ENCODE assay signal across 8 mouse cellular contexts in genomic region chr1:88745256-88745655, GRCm38 (mm10). TPM values are rescaled to one million over a fixed set of nuclear protein-coding genes. Genes with fewer than 3 reads are reported as not detected.
DNase-seq lines count a peak whose midpoint lies in the region; ATAC-seq lines count a peak whose summit lies in the region.

No protein-coding gene starts in this region.

- no peak overlapping the region for H3K9ac ChIP-seq in embryonic facial prominence, embryonic 14.5 days (ENCODE audit: low read depth, low read length)
- no peak overlapping the region for H3K9ac ChIP-seq in limb, embryonic 12.5 days (replicated peaks)

- no peaks in the 10 kb centered on the region for H3K36me3 ChIP-seq in embryonic facial prominence, embryonic 14.5 days (ENCODE audit: control insufficient read depth, insufficient read depth, low read length)
- no peaks in the 10 kb centered on the region for H3K36me3 ChIP-seq in limb, embryonic 12.5 days

- WGBS in embryonic facial prominence, embryonic 14.5 days: 6% methylated on average over 8 of the region's 8 CpGs
- 8% methylated on average over 8 of the region's 8 CpGs for WGBS in limb, embryonic 12.5 days

- H3K9me3 ChIP-seq in embryonic facial prominence, embryonic 14.5 days (ENCODE audit: control insufficient read depth, low read length): no peaks in the 10 kb centered on the region
- H3K9me3 ChIP-seq in limb, embryonic 12.5 days: no peaks in the 10 kb centered on the region

- H3K27ac ChIP-seq in embryonic facial prominence, embryonic 14.5 days (replicated peaks; ENCODE audit: low read depth, low read length): no peak overlapping the region
- no peak overlapping the region for H3K27ac ChIP-seq in limb, embryonic 12.5 days

- no peaks in the 10 kb centered on the region for H3K27me3 ChIP-seq in embryonic facial prominence, embryonic 14.5 days (replicated peaks; ENCODE audit: control insufficient read depth, insufficient read depth, low read length)
- no peaks in the 10 kb centered on the region for H3K27me3 ChIP-seq in limb, embryonic 12.5 days

- peak; percentile 3 for DNase-seq in A20 (ENCODE audit: low read depth, low spot score)
- peak; percentile 76 to 79 for DNase-seq in adrenal gland, postnatal 36 days
- peak; percentile 92 for DNase-seq in embryonic facial prominence, embryonic 14.5 days (ENCODE audit: low spot score)
- peak; percentile 82 for DNase-seq in heart, adult 8-10 months (ENCODE audit: low spot score)
- peak; percentile 88 for DNase-seq in kidney, adult 9 months
- peak; percentile 21 to 44 for DNase-seq in monocyte, adult 2 months (ENCODE audit: low read depth in 1 of 2, low spot score in 2 of 2)
- peak; percentile 39 to 55 for DNase-seq in spleen, postnatal 36 days (ENCODE audit: low spot score in 2 of 2)

- no peak overlapping the region for H3K4me2 ChIP-seq in embryonic facial prominence, embryonic 14.5 days (ENCODE audit: low read depth, low read length)
- no peak overlapping the region for H3K4me2 ChIP-seq in limb, embryonic 12.5 days

- ATAC-seq in embryonic facial prominence, embryonic 14.5 days (ENCODE audit: low read depth): peak; percentile 81; the same call in 1 of the 2 replicates
- peak; percentile 66; the same call in 1 of the 2 replicates for ATAC-seq in limb, embryonic 12.5 days (ENCODE audit: insufficient number of reproducible peaks, insufficient read depth, low FRiP score, low TSS enrichment, low read depth)

- H3K4me3 ChIP-seq in embryonic facial prominence, embryonic 14.5 days (ENCODE audit: low read depth, low read length): no peak overlapping the region
- H3K4me3 ChIP-seq in limb, embryonic 12.5 days (replicated peaks): no peak overlapping the region

- H3K4me1 ChIP-seq in embryonic facial prominence, embryonic 14.5 days (ENCODE audit: control insufficient read depth, insufficient read depth, low read length): no peaks in the 10 kb centered on the region
- no peaks in the 10 kb centered on the region for H3K4me1 ChIP-seq in limb, embryonic 12.5 days (replicated peaks)

RNA-seq across cellular contexts. Expression of gene Arl4c, which starts 43.2 kb away (rescaled TPM):
- 10 to 100 TPM; 11.2 to 15.2 TPM for total RNA-seq in adrenal gland, postnatal 36 days (2021)
- 6.6 and 6.9 TPM in 2 replicates for polyA plus RNA-seq in embryonic facial prominence, embryonic 14.5 days (2014; fragmentation: Nextera tagmentation; extraction: Ambion mirVana)
- total RNA-seq in heart, adult 8-10 months (2022): 1 to 10 TPM; 3.5 to 6.6 (median 4.9) TPM
- polyA plus RNA-seq in limb, embryonic 12.5 days (2016; fragmentation: Nextera tagmentation; extraction: Ambion mirVana): 16.3 and 17.7 TPM in 2 replicates

Comparison
In these comparisons a context has a peak if more than half of its experiments do, and no peak if none do; other contexts are left out.
1. DNase-seq: peak in every context shown above with its lines; median percentile 92 in embryonic facial prominence, embryonic 14.5 days; 88 in kidney, adult 9 months; 82 in heart, adult 8-10 months; 78 in adrenal gland, postnatal 36 days; 47 in spleen, postnatal 36 days; 32 in monocyte, adult 2 months; 3 in A20.